In the genomic region with DNA sequence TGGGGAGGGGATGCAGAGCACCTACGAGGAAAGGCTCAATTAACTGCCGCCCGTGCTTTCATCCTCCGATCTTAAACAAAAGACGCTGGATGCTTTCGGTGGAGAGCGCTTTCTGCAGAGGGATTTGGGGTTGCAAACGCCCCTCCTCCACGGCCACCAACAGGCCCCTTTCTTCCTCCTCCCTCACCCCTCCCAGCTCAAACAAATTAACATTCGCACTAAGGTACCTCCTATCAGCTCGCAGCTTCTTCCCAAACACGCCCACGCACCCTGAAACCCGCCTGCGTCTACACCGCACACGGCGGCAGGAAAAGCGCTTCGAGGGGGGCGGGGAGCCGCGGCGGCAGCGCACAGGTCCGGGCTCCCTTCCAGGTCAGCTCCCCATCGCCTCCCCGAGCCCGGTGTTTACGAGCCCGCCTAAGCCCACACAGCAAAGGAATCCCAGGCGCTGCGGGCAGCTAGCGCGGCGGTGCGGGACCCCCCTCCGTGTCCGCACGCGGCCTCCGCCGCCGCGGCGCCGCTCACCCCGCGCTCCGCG, we compare ENCODE assay signal across 8 mouse cellular contexts. TPM values are rescaled to one million over a fixed set of nuclear protein-coding genes. Genes with fewer than 3 reads are reported as not detected.
DNase-seq lines count a peak whose midpoint lies in the region; ATAC-seq and TF ChIP-seq lines count a peak whose summit lies in the region.

No protein-coding gene starts in this region.

- ATAC-seq in embryonic facial prominence, embryonic 14.5 days (ENCODE audit: low read depth) = peak; percentile 94
- ATAC-seq in heart, embryonic 15.5 days (replicated peaks; ENCODE audit: insufficient number of reproducible peaks, insufficient read depth, low FRiP score, low read depth) = peak; percentile 79
- ATAC-seq in liver, embryonic 14.5 days (ENCODE audit: insufficient read depth) = peak; percentile 78
- ATAC-seq in neural tube, embryonic 12.5 days (ENCODE audit: low FRiP score, low read depth) = peak; percentile 83
- ATAC-seq in stomach, postnatal 0 days (ENCODE audit: low FRiP score, low TSS enrichment) = peak; percentile 78

- DNase-seq in B cell, adult 2 months = peak; percentile 79 to 80
- peak; percentile 13 to 33 for DNase-seq in adrenal gland, postnatal 4 days (ENCODE audit: low spot score in 2 of 2)
- peak; percentile 95 for DNase-seq in embryonic facial prominence, embryonic 14.5 days (ENCODE audit: low spot score)
- DNase-seq in kidney, postnatal 14 days = peak; percentile 77
- peak; percentile 64 to 68 (median 65) for DNase-seq in liver, embryonic 14.5 days (ENCODE audit: low read depth in 3 of 3, low spot score in 3 of 3)
- DNase-seq in stomach, postnatal 0 days (ENCODE audit: low spot score) = peak; percentile 71

- H3K36me3 ChIP-seq in embryonic facial prominence, embryonic 14.5 days (ENCODE audit: control insufficient read depth, insufficient read depth, low read length) = no peaks in the 10 kb centered on the region
- no peaks in the 10 kb centered on the region for H3K36me3 ChIP-seq in heart, embryonic 15.5 days
- no peaks in the 10 kb centered on the region for H3K36me3 ChIP-seq in liver, embryonic 14.5 days (replicated peaks; ENCODE audit: control insufficient read depth, insufficient read depth, low read depth)
- H3K36me3 ChIP-seq in neural tube, embryonic 12.5 days = no peaks in the 10 kb centered on the region
- no peaks in the 10 kb centered on the region for H3K36me3 ChIP-seq in stomach, postnatal 0 days (ENCODE audit: control insufficient read depth, insufficient read depth, low read length)

- H3K4me3 ChIP-seq in embryonic facial prominence, embryonic 14.5 days (ENCODE audit: low read depth, low read length) = peak overlapping the region; percentile 94
- H3K4me3 ChIP-seq in heart, embryonic 15.5 days = peak overlapping the region; percentile 95
- peak overlapping the region; percentile 83 to 91 for H3K4me3 ChIP-seq in liver, embryonic 14.5 days (ENCODE audit: insufficient read depth in 1 of 2, low read depth in 2 of 2, low read length in 2 of 2)
- H3K4me3 ChIP-seq in neural tube, embryonic 12.5 days = peak overlapping the region; percentile 94
- peak overlapping the region; percentile 88 for H3K4me3 ChIP-seq in stomach, postnatal 0 days (ENCODE audit: low read depth, low read length)

- no peak for TF ChIP-seq EP300 in liver, embryonic 14.5 days (IDR thresholded peaks at IDR 0.05; ENCODE audit: low read depth)
- TF ChIP-seq EP300 in stomach, postnatal 0 days (optimal IDR thresholded peaks at IDR 0.05) = no peak

- TF ChIP-seq CTCF in liver, embryonic 14.5 days (IDR thresholded peaks at IDR 0.05; ENCODE audit: low read depth) = no peak
- no peak for TF ChIP-seq CTCF in stomach, postnatal 0 days (IDR thresholded peaks at IDR 0.05; ENCODE audit: low read depth)

- H3K4me2 ChIP-seq in embryonic facial prominence, embryonic 14.5 days (ENCODE audit: low read depth, low read length) = peak overlapping the region; percentile 91
- H3K4me2 ChIP-seq in heart, embryonic 15.5 days = peak overlapping the region; percentile 76
- peak overlapping the region; percentile 98 for H3K4me2 ChIP-seq in liver, embryonic 14.5 days (ENCODE audit: low read depth)
- peak overlapping the region; percentile 85 for H3K4me2 ChIP-seq in neural tube, embryonic 12.5 days (replicated peaks)
- H3K4me2 ChIP-seq in stomach, postnatal 0 days (replicated peaks; ENCODE audit: low read depth) = peak overlapping the region; percentile 90

- peak overlapping the region; percentile 93 for H3K27ac ChIP-seq in embryonic facial prominence, embryonic 14.5 days (replicated peaks; ENCODE audit: low read depth, low read length)
- peak overlapping the region; percentile 88 for H3K27ac ChIP-seq in heart, embryonic 15.5 days
- H3K27ac ChIP-seq in liver, embryonic 14.5 days = peak overlapping the region; percentile 36
- H3K27ac ChIP-seq in neural tube, embryonic 12.5 days = peak overlapping the region; percentile 94
- H3K27ac ChIP-seq in stomach, postnatal 0 days (replicated peaks) = peak overlapping the region; percentile 92

- WGBS in embryonic facial prominence, embryonic 14.5 days = under 1% methylated on average over 42 of the region's 51 CpGs
- WGBS in heart, embryonic 15.5 days = under 1% methylated on average over 51 of the region's 51 CpGs
- WGBS in liver, embryonic 14.5 days (ENCODE audit: insufficient replicate concordance) = under 1% methylated on average over 51 of the region's 51 CpGs
- WGBS in neural tube, embryonic 12.5 days = under 1% methylated on average over 41 of the region's 51 CpGs
- 1% methylated on average over 44 of the region's 51 CpGs for WGBS in stomach, postnatal 0 days

- no peaks in the 10 kb centered on the region for H3K27me3 ChIP-seq in embryonic facial prominence, embryonic 14.5 days (replicated peaks; ENCODE audit: control insufficient read depth, insufficient read depth, low read length)
- no peaks in the 10 kb centered on the region for H3K27me3 ChIP-seq in heart, embryonic 15.5 days
- no peaks in the 10 kb centered on the region; the same call in 1 of the 2 replicates for H3K27me3 ChIP-seq in liver, embryonic 14.5 days (ENCODE audit: control insufficient read depth, insufficient read depth, low read length)
- H3K27me3 ChIP-seq in neural tube, embryonic 12.5 days (replicated peaks) = no peaks in the 10 kb centered on the region
- no peaks in the 10 kb centered on the region for H3K27me3 ChIP-seq in stomach, postnatal 0 days (ENCODE audit: control insufficient read depth, insufficient read depth, low read length)

- no peaks in the 10 kb centered on the region for H3K9me3 ChIP-seq in embryonic facial prominence, embryonic 14.5 days (ENCODE audit: control insufficient read depth, low read length)
- no peaks in the 10 kb centered on the region for H3K9me3 ChIP-seq in heart, embryonic 15.5 days (replicated peaks)
- no peaks in the 10 kb centered on the region for H3K9me3 ChIP-seq in liver, embryonic 14.5 days (ENCODE audit: control insufficient read depth, low read length)
- no peaks in the 10 kb centered on the region for H3K9me3 ChIP-seq in neural tube, embryonic 12.5 days
- no peaks in the 10 kb centered on the region for H3K9me3 ChIP-seq in stomach, postnatal 0 days (ENCODE audit: control insufficient read depth, low read length)

- no peaks in the 10 kb centered on the region for H3K4me1 ChIP-seq in embryonic facial prominence, embryonic 14.5 days (ENCODE audit: control insufficient read depth, insufficient read depth, low read length)
- H3K4me1 ChIP-seq in heart, embryonic 15.5 days (replicated peaks) = peaks cover 9% of the 10 kb centered on the region; the same call in 1 of the 2 replicates
- H3K4me1 ChIP-seq in liver, embryonic 14.5 days (replicated peaks; ENCODE audit: control insufficient read depth in 2 of 2, insufficient read depth in 2 of 2, low read length in 1 of 2) = peaks cover 13 to 16% of the 10 kb centered on the region in 2 experiments
- H3K4me1 ChIP-seq in neural tube, embryonic 12.5 days = peaks cover 12% of the 10 kb centered on the region
- no peaks in the 10 kb centered on the region for H3K4me1 ChIP-seq in stomach, postnatal 0 days (replicated peaks; ENCODE audit: control insufficient read depth, insufficient read depth)

- peak overlapping the region; percentile 91 for H3K9ac ChIP-seq in embryonic facial prominence, embryonic 14.5 days (ENCODE audit: low read depth, low read length)
- H3K9ac ChIP-seq in heart, embryonic 15.5 days = peak overlapping the region; percentile 79
- H3K9ac ChIP-seq in liver, embryonic 14.5 days (replicated peaks) = peak overlapping the region; percentile 77
- peak overlapping the region; percentile 96 for H3K9ac ChIP-seq in neural tube, embryonic 12.5 days
- peak overlapping the region; percentile 88 for H3K9ac ChIP-seq in stomach, postnatal 0 days (ENCODE audit: low read length)

RNA-seq across cellular contexts. Expression of a gene that starts 0.7 kb away (rescaled TPM):
- total RNA-seq in adrenal gland, postnatal 4 days (2021) = 10 to 100 TPM; 35.6 to 39.9 TPM
- polyA plus RNA-seq in embryonic facial prominence, embryonic 14.5 days (2014; fragmentation: Nextera tagmentation; extraction: Ambion mirVana) = 69.6 and 79.1 TPM in 2 replicates
- 52.4 and 54.1 TPM in 2 replicates for polyA plus RNA-seq in heart, embryonic 15.5 days (2015; fragmentation: Nextera tagmentation; extraction: Ambion mirVana)
- polyA plus RNA-seq in liver, embryonic 14.5 days (2012; rRNA removed) = 1.8 and 3.2 TPM in 2 replicates
- polyA plus RNA-seq in liver, embryonic 14.5 days (2014; fragmentation: Nextera tagmentation; extraction: Ambion mirVana) = 12.8 and 13.5 TPM in 2 replicates
- 110 and 120 TPM in 2 replicates for polyA plus RNA-seq in neural tube, embryonic 12.5 days (2016; fragmentation: Nextera tagmentation; extraction: Ambion mirVana)
- 38.7 and 41.3 TPM in 2 replicates for polyA plus RNA-seq in stomach, postnatal 0 days (2015; fragmentation: Nextera tagmentation; extraction: Ambion mirVana)

Comparison
In these comparisons a context has a peak if more than half of its experiments do, and no peak if none do; other contexts are left out.
1. Peak in every context shown above with its lines: DNase-seq, ATAC-seq, H3K4me3 ChIP-seq and H3K27ac ChIP-seq.
2. DNase-seq: peak in every context shown above with its lines; median percentile 95 in embryonic facial prominence, embryonic 14.5 days; 80 in B cell, adult 2 months; 77 in kidney, postnatal 14 days; 71 in stomach, postnatal 0 days; 65 in liver, embryonic 14.5 days; 23 in adrenal gland, postnatal 4 days.
3. H3K27ac ChIP-seq: peak in every context shown above with its lines; median percentile 94 in neural tube, embryonic 12.5 days; 93 in embryonic facial prominence, embryonic 14.5 days; 92 in stomach, postnatal 0 days; 88 in heart, embryonic 15.5 days; 36 in liver, embryonic 14.5 days.